Mouse (Mus musculus) small intestine, adult 10 weeks (tissue): ENCODE data around the gene Gm10772. TPM values are rescaled to one million over a fixed set of nuclear protein-coding genes. Genes with fewer than 3 reads are reported as not detected.

ENCODE experiments used
- polyA plus RNA-seq: library from polyadenylated mRNA; stranded (reverse); fragments of 350-450 nt; fragmentation: Illumina TruSeq; extraction: RNeasy Lipid Tissue Mini Kit (QIAGEN cat#74804); gene quantifications from one replicate; pipeline ENCODE4 v1.2.3, GENCODE M21; 2014; ENCODE audit warnings: low replicate concordance

The Gm10772 gene
- polyA plus RNA-seq, result not detected

GRCm38 (mm10) chr13:66227473-66227872, at the start of gene Gm10772:
Gene Gm10772, minus strand, starts transcription at chr13:66227573.

Other genes with a start within 250 kb of the Gm10772 start
- not detected for gene Gm10324, start 108.0 kb downstream of the Gm10772 start, polyA plus RNA-seq
- not detected for gene 2410141K09Rik, start 213.5 kb upstream of the Gm10772 start, polyA plus RNA-seq